Mouse (Mus musculus) heart, postnatal 0 days (tissue): ENCODE measurements at regions not wholly inside any gene's neighbourhood (a gene's known extent, or its start where the extent isn't known, plus 50 kb on each side); places are given as distances from the start of the nearest gene placed in this dataset.

Experiments used
- CTCF ChIP-seq: IDR thresholded peaks from 2 replicates; pipeline ENCODE4 v1.5.1; 2016; ENCODE audit warnings: antibody characterized with exemption, control low read depth, low read depth
- EP300 ChIP-seq: IDR thresholded peaks from 2 replicates; pipeline ENCODE4 v1.6.1; 2016; ENCODE audit warnings: antibody characterized with exemption, low read depth

GRCm38 (mm10) chr13:7306995-7307394 is 658.4 kb upstream of the Pfkp start:
- no peak for TF ChIP-seq CTCF
- TF ChIP-seq EP300 = no peak
